Mouse (Mus musculus) stomach, postnatal 0 days (tissue): ENCODE data around the gene Lat.

Source experiments
- CTCF ChIP-seq: IDR thresholded peaks from 2 replicates; pipeline ENCODE4 v1.5.1; 2016; ENCODE audit warnings: antibody characterized with exemption, low read depth, mild to moderate bottlenecking, moderate library complexity
- EP300 ChIP-seq: optimal IDR thresholded peaks from 2 replicates; pipeline ENCODE3; 2016; ENCODE audit warnings: antibody characterized with exemption

- TF ChIP-seq CTCF (no peak), EP300 (no peak)
These were observed 13.3 kb downstream of the Lat start for GRCm38 (mm10) chr7:126355847-126356597.
